Mouse (Mus musculus) thymus, postnatal 14 days (tissue): Measurements from ENCODE around the gene Klhdc8b.

Source experiments
- DNase-seq: peaks from one replicate; pipeline ENCODE4 v3.0.0; 2021

The Klhdc8b gene

DNA sequence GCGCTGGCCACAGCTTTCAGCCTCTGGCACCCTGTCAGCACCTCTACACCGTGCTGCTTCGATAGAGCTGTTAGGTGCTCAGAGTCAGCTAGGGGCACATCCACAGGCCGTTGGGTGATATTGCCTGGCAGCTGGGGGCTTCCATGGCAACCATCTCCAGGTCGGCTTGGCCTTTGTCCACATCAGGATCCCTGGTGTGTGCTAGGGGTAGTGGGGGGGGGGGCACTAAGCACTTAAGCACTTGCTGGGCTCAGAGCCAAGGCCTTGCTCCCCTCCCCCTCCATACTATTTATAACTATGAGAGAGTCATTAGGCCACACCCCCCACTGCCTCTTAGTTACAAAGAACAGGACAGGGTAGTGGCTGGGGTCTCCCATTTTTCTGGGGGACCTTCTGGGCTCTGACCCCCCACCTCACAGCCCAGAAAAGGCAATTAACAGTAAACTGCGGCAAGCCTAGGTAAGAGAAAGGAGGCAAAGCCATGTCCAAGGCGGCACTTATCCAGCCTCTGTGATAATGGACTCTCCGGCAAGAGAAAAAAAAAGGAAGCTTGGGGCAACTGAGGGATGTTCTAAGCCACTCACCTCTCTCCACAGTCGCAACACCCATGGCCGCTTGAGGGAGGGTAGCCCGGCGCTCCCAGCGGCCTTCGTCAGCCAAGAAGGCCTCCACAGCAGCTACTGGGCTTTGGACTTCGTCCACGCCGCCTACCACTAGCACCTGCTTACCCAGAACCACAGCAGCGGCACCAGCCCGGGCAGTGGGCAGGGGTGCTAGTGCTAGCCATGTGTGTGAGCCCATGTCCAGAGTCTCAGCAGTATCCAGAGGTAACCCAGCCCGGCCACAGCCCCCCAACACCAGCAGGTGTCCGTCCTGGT lies 10.8 kb downstream of the Klhdc8b start:
- DNase-seq = no peak

- no peak for DNase-seq
These were observed 11.5 kb downstream of the Klhdc8b start for GRCm38 (mm10) chr9:108449860-108450259.

DNA sequence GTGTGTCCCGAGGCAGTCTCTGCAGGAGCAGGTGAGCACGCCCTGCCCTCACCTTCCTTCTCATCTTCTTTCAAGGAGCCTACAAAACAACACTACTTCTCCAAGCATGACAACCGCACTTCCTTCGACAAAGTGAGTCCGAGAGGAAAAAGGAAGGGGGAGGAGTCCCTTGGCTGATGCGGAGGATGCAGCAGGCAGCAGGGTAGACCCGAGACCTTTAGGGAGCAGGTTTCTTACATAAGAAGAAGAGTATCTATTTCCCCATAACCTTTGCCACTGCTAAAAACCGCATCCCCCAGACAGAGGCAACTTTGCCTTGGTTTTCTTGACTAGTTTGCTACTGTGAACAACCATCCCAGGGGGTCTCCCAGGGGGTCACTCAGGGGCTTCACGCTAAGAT lies 16.3 kb downstream of the Klhdc8b start:
- peak; percentile 28 for DNase-seq

- no peak for DNase-seq
These were observed 20.0 kb downstream of the Klhdc8b start for GRCm38 (mm10) chr9:108441236-108441919.

GRCm38 (mm10) chr9:108440485-108440884 lies 20.9 kb downstream of the Klhdc8b start:
- no peak for DNase-seq

DNA sequence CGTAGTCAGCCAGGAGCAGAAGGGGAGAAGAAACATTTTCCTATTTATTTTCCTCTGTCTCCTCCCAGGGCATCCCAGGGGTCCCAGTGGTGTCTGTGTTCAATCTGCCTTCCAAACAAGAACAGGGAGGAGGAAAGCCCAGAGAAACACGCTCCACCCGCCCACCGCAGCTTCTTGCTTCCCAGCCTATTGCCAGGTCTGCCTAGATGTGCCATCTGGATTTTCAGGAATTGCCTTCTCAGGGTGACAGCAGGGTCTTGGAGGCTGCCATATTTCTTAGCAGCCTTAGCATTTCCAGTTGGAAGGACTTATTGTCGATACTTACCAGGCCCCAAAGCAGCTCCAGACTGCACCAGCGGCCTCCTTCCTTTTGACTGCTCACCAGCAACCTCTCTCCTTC lies 22.2 kb downstream of the Klhdc8b start:
- DNase-seq = no peak

GRCm38 (mm10) chr9:108436182-108436581 lies 25.2 kb downstream of the Klhdc8b start, which contains the start of gene BC048562:
Gene BC048562, plus strand, starts transcription at chr9:108436482.
- no peak for DNase-seq

DNA sequence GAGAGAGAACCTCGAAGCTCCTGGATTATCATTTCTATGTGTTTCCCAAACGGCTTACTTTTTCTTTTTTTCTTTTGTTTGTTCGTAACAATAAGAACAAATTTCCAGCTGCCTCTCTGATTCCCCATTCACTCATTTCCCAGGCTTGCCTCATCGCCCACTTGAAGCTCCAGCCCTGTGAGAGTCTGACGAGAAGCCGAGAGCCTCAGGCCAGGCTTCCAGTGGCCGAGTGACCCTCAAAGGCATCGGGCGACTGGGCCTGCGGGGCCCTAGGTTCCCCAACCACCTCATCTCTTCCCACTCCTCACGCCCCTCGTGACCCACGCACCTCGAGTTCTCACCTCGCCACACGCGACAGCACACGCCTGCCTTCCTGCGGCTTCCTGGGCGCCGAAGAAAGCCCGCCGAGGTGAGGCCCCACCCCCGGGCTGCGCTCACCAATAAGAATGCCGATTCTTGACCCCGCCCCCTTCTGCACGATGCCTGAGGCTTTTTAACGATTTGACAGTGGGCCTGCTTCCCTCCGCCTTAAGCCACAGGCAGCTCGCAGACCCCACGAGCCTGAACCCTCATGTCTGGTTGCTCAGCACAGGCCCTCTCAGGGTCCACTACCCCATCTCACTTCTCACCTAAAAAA lies 29.8 kb downstream of the Klhdc8b start:
- no peak for DNase-seq

GRCm38 (mm10) chr9:108428384-108428783 lies 33.0 kb downstream of the Klhdc8b start, which contains the start of gene Ccdc36:
Gene Ccdc36, minus strand, starts transcription at chr9:108428484.
- DNase-seq = no peak

DNA sequence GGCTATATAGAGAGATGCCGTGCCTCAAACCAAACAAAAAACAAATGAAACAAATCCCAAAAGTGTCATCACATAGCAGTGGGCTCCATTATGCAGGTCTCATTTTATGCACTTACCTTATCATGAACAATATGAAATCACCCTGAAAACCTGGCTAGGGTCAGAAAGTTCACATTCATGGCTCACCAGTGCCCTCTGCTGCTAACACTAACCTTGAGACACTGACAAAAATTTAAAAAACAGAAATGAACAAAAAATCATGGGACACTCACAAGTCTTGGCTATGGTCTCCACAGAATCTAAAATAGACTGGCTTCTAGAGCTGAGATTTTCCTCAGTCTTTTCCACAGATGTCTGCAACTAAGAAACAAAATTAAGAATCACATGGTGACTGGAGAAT lies 49.2 kb downstream of the Klhdc8b start:
- peak; percentile 32 for DNase-seq

GRCm38 (mm10) chr9:108411381-108411942 lies 49.9 kb downstream of the Klhdc8b start:
- DNase-seq = no peak

DNA sequence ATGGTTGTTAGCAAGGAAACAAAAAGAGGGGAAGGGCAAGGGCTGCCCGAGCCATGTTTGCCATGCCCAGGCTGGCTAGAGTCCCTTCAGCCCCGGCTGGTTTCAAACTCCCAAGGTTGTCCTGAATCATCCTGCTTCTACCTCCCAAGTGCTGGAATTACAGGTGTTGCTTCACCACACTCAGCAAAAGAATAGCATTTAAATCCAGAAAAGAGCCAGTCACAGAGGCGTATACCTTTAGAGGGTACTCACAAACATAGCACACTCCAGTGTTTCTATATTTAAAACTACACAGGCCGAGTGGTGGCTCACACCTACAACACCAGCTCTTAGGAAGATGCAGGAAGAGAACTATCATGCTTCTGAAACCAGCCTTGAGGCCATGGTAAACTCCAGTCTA lies 51.8 kb downstream of the Klhdc8b start:
- DNase-seq = no peak

GRCm38 (mm10) chr9:108404451-108404850 lies 56.9 kb downstream of the Klhdc8b start:
- no peak for DNase-seq

- no peak for DNase-seq
These were observed 58.3 kb downstream of the Klhdc8b start for GRCm38 (mm10) chr9:108403081-108403480.

DNA sequence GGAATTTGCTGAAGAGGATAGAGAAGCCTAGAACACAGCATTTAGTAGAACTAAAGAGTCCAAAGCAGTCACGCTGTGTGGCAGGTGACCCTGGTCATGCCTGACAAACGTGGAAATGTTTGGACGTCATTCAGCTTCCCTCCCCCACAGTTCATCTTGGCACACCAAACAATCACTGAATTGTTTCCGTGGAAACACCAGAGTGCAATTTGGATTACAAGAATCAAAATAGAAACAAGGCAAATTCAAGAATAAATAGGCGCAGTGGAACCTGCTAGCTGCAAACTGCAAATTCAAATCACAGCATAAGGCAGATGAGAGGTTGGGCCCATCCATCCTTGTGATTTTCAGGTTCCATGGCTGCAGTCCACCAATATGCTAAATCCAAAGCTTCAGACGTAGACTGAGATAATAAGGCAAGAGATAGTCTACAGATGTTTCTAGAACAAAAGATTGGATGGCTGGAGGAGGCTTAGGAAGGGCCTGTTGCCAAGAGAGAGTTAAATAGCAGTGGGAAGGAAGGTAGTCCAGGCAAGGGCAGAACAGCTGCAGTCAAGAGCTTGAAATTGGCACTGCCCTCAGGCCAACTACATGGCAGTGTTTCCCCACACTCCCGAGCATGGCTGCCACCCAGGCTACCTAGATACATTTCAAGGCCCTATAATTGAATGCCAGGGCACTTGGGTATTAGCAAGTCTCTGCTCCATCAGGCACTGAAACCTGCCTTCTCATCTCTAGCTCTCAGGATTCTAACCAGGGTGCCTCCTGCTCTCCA lies 60.0 kb downstream of the Klhdc8b start:
- DNase-seq = no peak

GRCm38 (mm10) chr9:108398324-108398723 lies 63.1 kb downstream of the Klhdc8b start:
- no peak for DNase-seq
